Mouse (Mus musculus) CD4-positive, CD25-positive, alpha-beta regulatory T cell, adult 4 months (primary cell): ENCODE results near the gene Ypel2. TPM values are rescaled to one million over a fixed set of nuclear protein-coding genes. Genes with fewer than 3 reads are reported as not detected.
A peak's percentile ranks its signal among the peaks of the same experiment; 100 is the strongest.

Experiments
- ATAC-seq: one replicate; pipeline ENCODE4 v1.8.0; 2017
- polyA plus RNA-seq, 2 experiments: library from polyadenylated mRNA; unstranded; fragments of 100-300 nt; shearing (Covaris generic); gene quantifications; one replicate each; pipeline ENCODE4 v1.2.1; 2017

The Ypel2 gene
- polyA plus RNA-seq, 2 experiments from 2014 or later: 7.4 to 11.2 TPM

- ATAC-seq: no peak
These were observed 33.2 kb downstream of the Ypel2 start for GRCm38 (mm10) chr11:86960331-86960730.

GRCm38 (mm10) chr11:86958721-86959675 is 34.5 kb downstream of the Ypel2 start:
- ATAC-seq: no peak

GRCm38 (mm10) chr11:86958182-86958581 is 35.3 kb downstream of the Ypel2 start:
- ATAC-seq: peak; percentile 43

GRCm38 (mm10) chr11:86956363-86956762 is 37.1 kb downstream of the Ypel2 start:
- ATAC-seq: no peak

- ATAC-seq: no peak
These were observed 38.8 kb downstream of the Ypel2 start for GRCm38 (mm10) chr11:86954616-86955270.

- no peak for ATAC-seq
These were observed 40.4 kb downstream of the Ypel2 start for GRCm38 (mm10) chr11:86953096-86953495.

- no peak for ATAC-seq
These were observed 40.8 kb downstream of the Ypel2 start for GRCm38 (mm10) chr11:86952659-86953058.

GRCm38 (mm10) chr11:86951672-86952071 is 41.8 kb downstream of the Ypel2 start:
- ATAC-seq: no peak

- no peak for ATAC-seq
These were observed 43.0 kb downstream of the Ypel2 start for GRCm38 (mm10) chr11:86950491-86950890.

- no peak for ATAC-seq
These were observed 43.5 kb downstream of the Ypel2 start for GRCm38 (mm10) chr11:86949951-86950441.

- no peak for ATAC-seq
These were observed 46.8 kb downstream of the Ypel2 start for GRCm38 (mm10) chr11:86946644-86947195.

GRCm38 (mm10) chr11:86945933-86946332 is 47.6 kb downstream of the Ypel2 start:
- ATAC-seq: no peak

- no peak for ATAC-seq
These were observed 48.4 kb downstream of the Ypel2 start for GRCm38 (mm10) chr11:86945058-86945457.

GRCm38 (mm10) chr11:86944539-86944938 is 49.0 kb downstream of the Ypel2 start:
- no peak for ATAC-seq

- no peak for ATAC-seq
These were observed 51.6 kb downstream of the Ypel2 start for GRCm38 (mm10) chr11:86941904-86942303.

- no peak for ATAC-seq
These were observed 54.0 kb downstream of the Ypel2 start for GRCm38 (mm10) chr11:86939503-86939902.

GRCm38 (mm10) chr11:86938551-86938950 is 55.0 kb downstream of the Ypel2 start:
- ATAC-seq: no peak

GRCm38 (mm10) chr11:86938108-86938507 is 55.4 kb downstream of the Ypel2 start:
- no peak for ATAC-seq

- no peak for ATAC-seq
These were observed 56.6 kb downstream of the Ypel2 start for GRCm38 (mm10) chr11:86936938-86937337.

- ATAC-seq: no peak
These were observed 58.6 kb downstream of the Ypel2 start for GRCm38 (mm10) chr11:86934895-86935294.

GRCm38 (mm10) chr11:86932201-86932600 is 61.3 kb downstream of the Ypel2 start:
- no peak for ATAC-seq

GRCm38 (mm10) chr11:86930636-86931180 is 62.8 kb downstream of the Ypel2 start:
- no peak for ATAC-seq

- no peak for ATAC-seq
These were observed 63.5 kb downstream of the Ypel2 start for GRCm38 (mm10) chr11:86929985-86930384.
